Mouse (Mus musculus) liver, embryonic 14.5 days (tissue): ENCODE data around the gene Tbc1d16.

Experiments
- CTCF ChIP-seq: IDR thresholded peaks from 2 replicates; pipeline ENCODE4 v1.5.1; 2016; ENCODE audit warnings: antibody characterized with exemption, low read depth, control low read depth
- EP300 ChIP-seq: IDR thresholded peaks from 2 replicates; pipeline ENCODE4 v1.6.1; 2016; ENCODE audit warnings: antibody characterized with exemption, low read depth

- TF ChIP-seq CTCF: no peak
- no peak for TF ChIP-seq EP300
Observed at GRCm38 (mm10) chr11:119109415-119110071, 118.8 kb downstream of the Tbc1d16 start.
